Mouse (Mus musculus): Measurements from ENCODE around the gene Usp21.

DNA sequence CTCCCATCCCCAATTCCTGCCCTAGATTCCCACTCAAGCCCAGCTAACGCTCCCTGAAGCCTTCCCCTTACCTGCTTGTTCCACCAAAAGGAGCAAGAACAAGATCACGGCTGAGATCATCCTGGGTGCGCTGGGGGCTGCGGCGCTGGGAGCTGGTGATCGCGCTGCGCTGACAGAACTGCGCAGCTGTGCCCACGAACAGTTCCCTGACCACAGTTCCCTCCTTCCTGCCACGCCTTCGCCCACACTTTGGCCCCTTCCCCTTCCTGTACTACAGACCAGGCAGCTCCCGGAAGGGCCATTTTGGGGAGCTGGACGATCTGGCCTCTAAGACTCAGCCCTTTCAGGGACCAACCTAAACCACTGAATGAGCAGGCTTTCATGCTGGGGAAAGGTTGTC, 53.7 kb downstream of the Usp21 start, which contains the start of gene Fcer1g:
- TF ChIP-seq POLR2A (IDR thresholded peaks at IDR 0.05; ENCODE audit: insufficient read depth, low read depth, low read length) (no peak), CTCF (IDR thresholded peaks at IDR 0.05; ENCODE audit: insufficient read depth, low read depth, low read length) (no peak)

Data from olfactory bulb, adult 2 months (tissue).